In the genomic region with DNA sequence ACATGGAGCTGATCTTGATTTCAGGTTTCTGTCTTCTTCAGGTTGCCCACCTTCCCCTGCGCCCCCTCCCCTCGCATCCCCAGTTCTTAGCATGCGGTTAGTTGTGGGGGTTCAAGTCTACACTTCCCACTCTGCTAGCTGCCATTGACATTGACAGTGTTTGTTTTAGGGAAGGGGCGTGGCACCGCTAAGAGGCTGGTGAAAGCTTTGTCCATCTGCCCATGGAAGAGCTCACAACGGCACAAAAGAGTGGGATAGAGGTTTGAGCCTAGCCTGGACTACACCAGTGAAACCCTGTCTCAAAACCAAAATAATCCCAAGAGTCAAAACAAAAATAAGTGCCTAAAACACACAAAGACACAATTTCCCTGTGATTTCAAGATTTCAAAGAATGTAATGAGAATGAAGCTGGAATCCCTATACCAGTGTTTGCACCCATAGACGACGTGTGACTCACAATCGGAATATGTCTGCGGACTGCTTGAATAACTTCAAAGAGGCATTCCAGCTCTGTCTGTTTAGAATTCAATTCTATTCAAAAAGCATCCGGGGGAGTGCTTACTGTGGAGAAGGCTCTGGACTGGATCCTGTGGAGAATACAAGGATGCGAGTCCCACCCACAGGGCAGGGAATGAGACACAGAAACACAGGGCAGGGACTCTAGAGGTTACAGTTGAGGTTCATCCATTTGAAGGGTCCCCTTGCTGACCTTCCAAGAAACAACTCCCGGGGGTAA, we compare ENCODE assay signal across 12 mouse cellular contexts.
A peak's percentile ranks its signal among the peaks of the same experiment; 100 is the strongest.
DNase-seq lines count a peak whose midpoint lies in the region; ATAC-seq lines count a peak whose summit lies in the region.
"Had no signal": no experiment of that assay in that cellular context is flagged by ENCODE, and none has a peak within 500 bp of the region (broad histone marks: within the 10 kb centered on the region; RNA-seq: fewer than 3 reads in every experiment).

No protein-coding gene starts in this region.

- WGBS in forebrain, embryonic 16.5 days: 32% methylated on average over 13 of the region's 13 CpGs

- peak overlapping the region; percentile 12; the same call in 1 of the 2 replicates for H3K27ac ChIP-seq in forebrain, embryonic 16.5 days (ENCODE audit: low read length)

- no peak overlapping the region for H3K4me3 ChIP-seq in forebrain, embryonic 16.5 days (replicated peaks; ENCODE audit: low read length)

- no peaks in the 10 kb centered on the region for H3K27me3 ChIP-seq in forebrain, embryonic 16.5 days (replicated peaks; ENCODE audit: control insufficient read depth, insufficient read depth, low read length)

- ATAC-seq in forebrain, embryonic 16.5 days: peak; percentile 58
- ATAC-seq: lung, postnatal 0 days had no signal

- DNase-seq in embryo, embryonic 10 days (ENCODE audit: low spot score): peak; percentile 7
- no peak for DNase-seq in embryo, embryonic 11 days
- DNase-seq in ES-CJ7 (ENCODE audit: low read depth, low spot score): peak; percentile 32
- DNase-seq in mesoderm, embryonic 11.5 days (ENCODE audit: low read depth, low spot score): peak; percentile 5
- no peak for DNase-seq in adipocyte (ENCODE audit: low spot score)
- no peak for DNase-seq in spleen, postnatal 36 days (ENCODE audit: low spot score in 2 of 2)
- no peak for DNase-seq in adrenal gland, adult 18-20 months (ENCODE audit: low spot score in 2 of 2)
- DNase-seq: gastrocnemius, postnatal 14 days; kidney, postnatal 10 days had no signal

- H3K9ac ChIP-seq in forebrain, embryonic 16.5 days (replicated peaks; ENCODE audit: low read depth, low read length): no peak overlapping the region

- no peaks in the 10 kb centered on the region for H3K9me3 ChIP-seq in forebrain, embryonic 16.5 days (ENCODE audit: control insufficient read depth, low read length)

- no peak overlapping the region for H3K4me2 ChIP-seq in forebrain, embryonic 16.5 days (ENCODE audit: low read length)

- no peaks in the 10 kb centered on the region for H3K36me3 ChIP-seq in forebrain, embryonic 16.5 days (ENCODE audit: control insufficient read depth, insufficient read depth)
- H3K36me3 ChIP-seq: G1E had no signal

- peaks cover 15% of the 10 kb centered on the region for H3K4me1 ChIP-seq in forebrain, embryonic 16.5 days (replicated peaks; ENCODE audit: control insufficient read depth, insufficient read depth, low read length)

Comparison
In these comparisons a context has a peak if more than half of its experiments do, and no peak if none do; other contexts are left out.
1. DNase-seq: peak in embryo, embryonic 10 days (single experiment), ES-CJ7 (single experiment) and mesoderm, embryonic 11.5 days (single experiment); none in embryo, embryonic 11 days (single experiment), adipocyte (single experiment), spleen, postnatal 36 days (0 of 2) and adrenal gland, adult 18-20 months (0 of 2).